ENCODE assay signal across 25 mouse cellular contexts in genomic region chr3:58559887-58560286, GRCm38 (mm10). TPM values are rescaled to one million over a fixed set of nuclear protein-coding genes. Genes with fewer than 3 reads are reported as not detected.
A peak's percentile ranks its signal among the peaks of the same experiment; 100 is the strongest.
DNase-seq lines count a peak whose midpoint lies in the region; ATAC-seq and TF ChIP-seq lines count a peak whose summit lies in the region.
"Had no signal": no experiment of that assay in that cellular context is flagged by ENCODE, and none has a peak within 500 bp of the region (broad histone marks: within the 10 kb centered on the region; RNA-seq: fewer than 3 reads in every experiment).

No protein-coding gene starts in this region.

- peak; percentile 70 for ATAC-seq in granulocyte monocyte progenitor cell, adult 5-6 weeks (replicated peaks; ENCODE audit: poor library complexity, severe bottlenecking)
- ATAC-seq in monocyte, adult 5-6 weeks (replicated peaks; ENCODE audit: insufficient number of reproducible peaks, low FRiP score, low TSS enrichment, poor library complexity, severe bottlenecking) = peak; percentile 50; the same call in 1 of the 2 replicates
- ATAC-seq in hindbrain, embryonic 13.5 days (ENCODE audit: low FRiP score) = no peak
- no peak for ATAC-seq in midbrain, postnatal 0 days (ENCODE audit: low FRiP score)
- ATAC-seq: forebrain, embryonic 14.5 days; forebrain, postnatal 0 days; hindbrain, postnatal 0 days; inflammation-experienced regulatory T-cells, adult 6 months had no signal

- peak; percentile 40 for DNase-seq in ES-CJ7 (ENCODE audit: low read depth, low spot score)
- DNase-seq in gastrocnemius, postnatal 14 days = no peak
- no peak for DNase-seq in midbrain, postnatal 0 days (ENCODE audit: low spot score)
- DNase-seq: adrenal gland, adult 2 months; adrenal gland, postnatal 14 days; cerebellum, adult 11 months; cerebellum, adult 2 months; cerebellum, adult 9-11 months; cerebellum, postnatal 25 days; forebrain, postnatal 0 days; gastrocnemius, adult 2 months; gastrocnemius, postnatal 36 days; heart, adult 11 months; heart, postnatal 36 days had no signal

- no peak for TF ChIP-seq CTCF in midbrain, postnatal 0 days (IDR thresholded peaks at IDR 0.05)

- no peak overlapping the region for H3K9ac ChIP-seq in hindbrain, embryonic 13.5 days
- no peak overlapping the region for H3K9ac ChIP-seq in midbrain, postnatal 0 days (replicated peaks; ENCODE audit: low read length, poor library complexity, severe bottlenecking)
- H3K9ac ChIP-seq: embryonic facial prominence, embryonic 12.5 days; embryonic facial prominence, embryonic 15.5 days; forebrain, postnatal 0 days; hindbrain, embryonic 14.5 days had no signal

- H3K4me2 ChIP-seq in hindbrain, embryonic 13.5 days = no peak overlapping the region
- no peak overlapping the region for H3K4me2 ChIP-seq in midbrain, postnatal 0 days (ENCODE audit: low read depth, low read length, poor library complexity, severe bottlenecking)
- H3K4me2 ChIP-seq: embryonic facial prominence, embryonic 12.5 days; embryonic facial prominence, embryonic 15.5 days; heart, embryonic 11.5 days; hindbrain, embryonic 14.5 days had no signal

- no peaks in the 10 kb centered on the region for H3K9me3 ChIP-seq in hindbrain, embryonic 13.5 days
- H3K9me3 ChIP-seq in midbrain, postnatal 0 days (ENCODE audit: low read length) = no peaks in the 10 kb centered on the region
- H3K9me3 ChIP-seq: embryonic facial prominence, embryonic 12.5 days; embryonic facial prominence, embryonic 15.5 days had no signal

- H3K4me3 ChIP-seq in hindbrain, embryonic 13.5 days = no peak overlapping the region
- no peak overlapping the region for H3K4me3 ChIP-seq in midbrain, postnatal 0 days (ENCODE audit: low read depth, low read length)
- H3K4me3 ChIP-seq: embryonic facial prominence, embryonic 12.5 days; embryonic facial prominence, embryonic 15.5 days; gastrocnemius, adult 2 months; hindbrain, embryonic 10.5 days had no signal

- H3K27me3 ChIP-seq in hindbrain, embryonic 13.5 days = no peaks in the 10 kb centered on the region
- no peaks in the 10 kb centered on the region for H3K27me3 ChIP-seq in midbrain, postnatal 0 days (ENCODE audit: insufficient read depth, low read length)
- H3K27me3 ChIP-seq: embryonic facial prominence, embryonic 12.5 days; embryonic facial prominence, embryonic 15.5 days had no signal

- H3K36me3 ChIP-seq in hindbrain, embryonic 13.5 days = peaks cover 33% of the 10 kb centered on the region
- H3K36me3 ChIP-seq in midbrain, postnatal 0 days (ENCODE audit: insufficient read depth, low read length) = peaks cover 18% of the 10 kb centered on the region

- intact Hi-C loops in gastrocnemius, postnatal 14 days (cut with DNase I; ENCODE audit: low total_unique reads) = no loop called here

- no peaks in the 10 kb centered on the region for H3K4me1 ChIP-seq in hindbrain, embryonic 13.5 days (replicated peaks)
- H3K4me1 ChIP-seq in midbrain, postnatal 0 days (ENCODE audit: insufficient read depth, low read length) = no peaks in the 10 kb centered on the region
- H3K4me1 ChIP-seq: embryonic facial prominence, embryonic 12.5 days; embryonic facial prominence, embryonic 15.5 days had no signal

- H3K27ac ChIP-seq in hindbrain, embryonic 13.5 days = no peak overlapping the region
- no peak overlapping the region for H3K27ac ChIP-seq in midbrain, postnatal 0 days (ENCODE audit: low read depth, low read length)
- H3K27ac ChIP-seq: embryonic facial prominence, embryonic 12.5 days; embryonic facial prominence, embryonic 15.5 days; gastrocnemius, adult 2 months; hindbrain, embryonic 10.5 days; hindbrain, embryonic 14.5 days; hindbrain, postnatal 0 days had no signal

- 28% methylated on average over 2 of the region's 2 CpGs for WGBS in hindbrain, embryonic 13.5 days
- WGBS in midbrain, postnatal 0 days = 20% methylated on average over 2 of the region's 2 CpGs

RNA-seq across cellular contexts. Expression of gene Selenot, which starts 16.5 kb away (rescaled TPM):
- total RNA-seq in granulocyte monocyte progenitor cell, adult 5-6 weeks (2014; fragmentation: Nextera tagmentation) = 80.8 and 97.3 TPM in 2 replicates
- 158 and 187 TPM in 2 replicates for total RNA-seq in granulocyte monocyte progenitor cell, adult 5-6 weeks (2017)
- 192 to 279 TPM (median 244 TPM) in 3 replicates for total RNA-seq in monocyte, adult 5-6 weeks (2017)
- 10 to 100 TPM; 89.6 to 93.1 TPM for total RNA-seq in gastrocnemius, postnatal 14 days (2021)
- 22.9 and 25.4 TPM in 2 replicates for polyA plus RNA-seq in hindbrain, embryonic 13.5 days (2015; fragmentation: Nextera tagmentation; extraction: Ambion mirVana)
- total RNA-seq in midbrain, postnatal 0 days (2014; rRNA removed) = 220 and 221 TPM in 2 replicates
- polyA plus RNA-seq in midbrain, postnatal 0 days (2015; fragmentation: Nextera tagmentation; extraction: Ambion mirVana) = 24.2 and 25.8 TPM in 2 replicates

RNA-seq across cellular contexts. Expression of gene Serp1, which starts 34.2 kb away (rescaled TPM):
- 117 and 128 TPM in 2 replicates for total RNA-seq in granulocyte monocyte progenitor cell, adult 5-6 weeks (2014; fragmentation: Nextera tagmentation)
- 140 and 165 TPM in 2 replicates for total RNA-seq in granulocyte monocyte progenitor cell, adult 5-6 weeks (2017)
- total RNA-seq in monocyte, adult 5-6 weeks (2017) = 138 to 231 TPM (median 205 TPM) in 3 replicates
- total RNA-seq in gastrocnemius, postnatal 14 days (2021) = 10 to 100 TPM; 10.2 to 13.2 TPM
- polyA plus RNA-seq in hindbrain, embryonic 13.5 days (2015; fragmentation: Nextera tagmentation; extraction: Ambion mirVana) = 73.7 and 79.9 TPM in 2 replicates
- 35.7 and 42.4 TPM in 2 replicates for total RNA-seq in midbrain, postnatal 0 days (2014; rRNA removed)
- polyA plus RNA-seq in midbrain, postnatal 0 days (2015; fragmentation: Nextera tagmentation; extraction: Ambion mirVana) = 44.9 and 45.1 TPM in 2 replicates

RNA-seq across cellular contexts. Expression of gene Eif2a, which starts 34.3 kb away (rescaled TPM):
- 99.7 and 127 TPM in 2 replicates for total RNA-seq in granulocyte monocyte progenitor cell, adult 5-6 weeks (2014; fragmentation: Nextera tagmentation)
- 99.8 and 121 TPM in 2 replicates for total RNA-seq in granulocyte monocyte progenitor cell, adult 5-6 weeks (2017)
- total RNA-seq in monocyte, adult 5-6 weeks (2017) = 52.9 to 62.9 TPM (median 60.4 TPM) in 3 replicates
- 10 to 100 TPM; 44.7 to 46.9 TPM for total RNA-seq in gastrocnemius, postnatal 14 days (2021)
- polyA plus RNA-seq in hindbrain, embryonic 13.5 days (2015; fragmentation: Nextera tagmentation; extraction: Ambion mirVana) = 41.9 and 44.7 TPM in 2 replicates
- 45.5 and 50.9 TPM in 2 replicates for total RNA-seq in midbrain, postnatal 0 days (2014; rRNA removed)
- 29.1 and 30.3 TPM in 2 replicates for polyA plus RNA-seq in midbrain, postnatal 0 days (2015; fragmentation: Nextera tagmentation; extraction: Ambion mirVana)

Comparison
In these comparisons a context has a peak if more than half of its experiments do, and no peak if none do; other contexts are left out.
1. ATAC-seq: peak in granulocyte monocyte progenitor cell, adult 5-6 weeks (single experiment) and monocyte, adult 5-6 weeks (single experiment); none in hindbrain, embryonic 13.5 days (single experiment) and midbrain, postnatal 0 days (single experiment).